Mouse (Mus musculus) hindbrain, embryonic 10.5 days (tissue): ENCODE measurements around the gene Gm49510. TPM values are rescaled to one million over a fixed set of nuclear protein-coding genes. Genes with fewer than 3 reads are reported as not detected.

Source experiments
- DNase-seq: peaks from one replicate; pipeline ENCODE4 v3.0.0-alpha.2; 2017; ENCODE audit warnings: low spot score
- H3K27ac ChIP-seq: fragments of 300-500 bp; sonication (generic); 2 replicates; pipeline ENCODE4 v1.5.1; 2016; ENCODE audit warnings: mild to moderate bottlenecking, moderate library complexity
- H3K27me3 ChIP-seq: fragments of 300-500 bp; sonication (generic); 2 replicates; pipeline ENCODE4 v1.6.1; 2016; ENCODE audit warnings: mild to moderate bottlenecking; ENCODE audit not compliant: poor library complexity, insufficient read depth, severe bottlenecking
- H3K36me3 ChIP-seq: fragments of 300-500 bp; sonication (generic); 2 replicates; pipeline ENCODE4 v1.6.1; 2016; ENCODE audit warnings: mild to moderate bottlenecking, moderate library complexity
- H3K4me1 ChIP-seq: fragments of 300-500 bp; sonication (generic); replicated peaks from 2 replicates; pipeline ENCODE4 v1.6.1; 2016; ENCODE audit warnings: mild to moderate bottlenecking
- H3K4me3 ChIP-seq: fragments of 300-500 bp; sonication (generic); 2 replicates; pipeline ENCODE4 v1.5.1; 2016; ENCODE audit warnings: mild to moderate bottlenecking, moderate library complexity
- H3K9me3 ChIP-seq: fragments of 300-500 bp; sonication (generic); 2 replicates; pipeline ENCODE4 v1.6.1; 2016; ENCODE audit warnings: mild to moderate bottlenecking, moderate library complexity
- WGBS: fragments of 180-500 bp; shearing (Covaris S2); methylation state at CpG from one replicate; pipeline ENCODE4 v1.1.7; 2016; 5-methylcytosine and 5-hydroxymethylcytosine counted together
- polyA plus RNA-seq: library from polyadenylated mRNA; unstranded; fragments of >200 nt; fragmentation: Nextera tagmentation; extraction: Ambion mirVana; gene quantifications from 2 replicates; pipeline ENCODE4 v1.2.1, GENCODE M21; 2016

The Gm49510 gene
- polyA plus RNA-seq, 1 experiment from 2014 or later: 0.38 TPM

DNA sequence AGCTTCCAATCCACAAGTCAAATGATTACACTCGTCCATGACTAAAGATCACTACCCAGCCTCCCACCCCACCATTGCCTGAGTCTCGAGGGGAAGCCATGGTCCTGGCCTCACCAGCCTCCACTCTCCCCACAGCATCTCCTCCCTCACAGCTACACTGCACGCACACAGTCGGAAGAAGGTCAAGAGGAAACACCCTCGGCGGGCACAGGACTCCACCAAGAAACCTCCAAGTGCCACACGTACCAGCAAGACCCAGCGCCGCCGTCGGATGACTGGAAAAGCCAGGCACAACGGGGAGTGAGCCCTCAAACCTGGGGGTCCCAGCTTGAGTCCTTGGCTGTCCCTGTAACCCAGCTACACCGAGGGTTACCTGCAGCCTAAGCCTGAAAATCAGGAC lies 40.9 kb downstream of the Gm49510 start:
- Histone ChIP-seq H3K27ac (no peak overlapping the region), H3K4me1 (peaks cover 29% of the 10 kb centered on the region), H3K9me3 (no peaks in the 10 kb centered on the region), H3K4me3 (no peak overlapping the region), H3K27me3 (no peaks in the 10 kb centered on the region), H3K36me3 (peaks cover 59% of the 10 kb centered on the region)
- DNase-seq: no peak
- WGBS: 94% methylated on average over 13 of the region's 13 CpGs

DNA sequence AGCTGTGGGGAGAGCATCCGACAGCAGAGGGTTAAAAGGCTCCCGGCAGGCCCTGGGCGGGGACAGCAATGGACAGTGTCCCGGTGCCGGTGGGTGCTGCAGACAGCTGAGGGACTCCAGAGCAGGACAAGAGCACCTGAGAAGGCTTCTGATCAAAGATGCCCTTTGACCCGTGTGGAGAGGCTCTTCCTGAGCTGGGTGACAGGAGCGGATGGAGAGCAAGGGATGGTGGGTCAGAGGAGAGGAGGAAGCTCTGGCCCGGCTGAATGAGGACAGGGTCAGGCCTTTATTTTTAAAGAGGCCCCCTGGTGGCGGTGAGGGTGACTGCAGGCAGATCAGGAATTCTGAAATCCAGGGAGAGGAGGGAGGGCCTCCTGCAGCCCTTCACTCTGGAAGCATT lies 43.2 kb downstream of the Gm49510 start:
- Histone ChIP-seq H3K9me3 (no peaks in the 10 kb centered on the region), H3K27ac (peak overlapping the region; percentile 84), H3K27me3 (peaks cover 13% of the 10 kb centered on the region), H3K4me3 (peak overlapping the region; percentile 45), H3K36me3 (peaks cover 44% of the 10 kb centered on the region), H3K4me1 (peaks cover 18% of the 10 kb centered on the region)
- peak; percentile 85 for DNase-seq
- 4% methylated on average over 9 of the region's 9 CpGs for WGBS

DNA sequence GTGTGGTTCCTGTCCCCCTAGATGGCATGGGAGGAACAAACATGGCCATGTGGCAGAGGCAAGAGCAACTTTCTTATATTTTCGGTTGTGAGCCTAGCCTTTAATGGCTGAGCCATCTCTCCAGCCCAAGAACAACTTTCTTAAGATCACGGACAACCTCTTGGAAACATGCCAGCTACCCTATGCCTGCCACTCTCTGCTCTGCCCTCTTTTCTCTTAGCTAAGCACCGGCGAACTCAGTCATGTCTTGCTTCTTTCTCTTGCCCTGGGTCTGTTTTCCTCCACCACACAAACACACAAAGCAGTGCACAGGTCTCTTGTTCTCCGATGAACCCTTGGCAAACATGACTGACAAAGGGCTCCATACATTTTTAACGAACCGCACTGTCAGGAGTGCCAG lies 46.8 kb downstream of the Gm49510 start:
- no peak overlapping the region for H3K27ac ChIP-seq
- DNase-seq: no peak
- H3K4me1 ChIP-seq: peaks cover 36% of the 10 kb centered on the region
- no peak overlapping the region for H3K4me3 ChIP-seq
- WGBS: 92% methylated on average over 7 of the region's 7 CpGs
- H3K27me3 ChIP-seq: peaks cover 13% of the 10 kb centered on the region
- H3K9me3 ChIP-seq: no peaks in the 10 kb centered on the region
- H3K36me3 ChIP-seq: peaks cover 14% of the 10 kb centered on the region

DNA sequence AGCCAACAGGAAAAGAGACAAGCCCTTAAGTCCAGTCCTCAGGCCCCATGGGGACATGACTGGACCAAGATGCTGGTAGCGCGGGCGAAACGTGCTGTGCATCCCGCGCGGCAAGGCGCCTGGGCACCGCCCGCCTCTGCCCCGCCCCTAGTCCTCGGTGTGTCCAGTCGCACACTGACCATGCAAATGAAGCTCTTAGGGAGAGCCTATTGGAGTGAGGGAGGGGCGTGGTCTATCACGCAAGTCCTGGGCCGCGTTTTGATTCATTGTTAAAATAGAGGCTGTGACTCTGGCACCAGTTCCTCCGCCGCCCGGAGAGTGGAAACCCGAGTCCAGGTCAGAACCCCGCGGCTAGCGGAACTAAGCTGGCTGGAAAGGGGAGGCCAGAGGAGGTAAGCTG lies 48.2 kb downstream of the Gm49510 start, which contains the start of gene Triobp:
TSS of gene Triobp (plus strand) at position 68 of the 400 bp plus-strand sequence.
- H3K27ac ChIP-seq: peak within 1 kb of the TSS; percentile 91
- H3K36me3 ChIP-seq: peaks cover 20% of the 10 kb centered on the region
- H3K4me3 ChIP-seq: peak within 1 kb of the TSS; percentile 66
- no peaks in the 10 kb centered on the region for H3K9me3 ChIP-seq
- DNase-seq: peak; percentile 92
- H3K27me3 ChIP-seq: peaks cover 13% of the 10 kb centered on the region
- H3K4me1 ChIP-seq: peaks cover 37% of the 10 kb centered on the region
- WGBS: 0% methylated on average over 24 of the region's 24 CpGs

DNA sequence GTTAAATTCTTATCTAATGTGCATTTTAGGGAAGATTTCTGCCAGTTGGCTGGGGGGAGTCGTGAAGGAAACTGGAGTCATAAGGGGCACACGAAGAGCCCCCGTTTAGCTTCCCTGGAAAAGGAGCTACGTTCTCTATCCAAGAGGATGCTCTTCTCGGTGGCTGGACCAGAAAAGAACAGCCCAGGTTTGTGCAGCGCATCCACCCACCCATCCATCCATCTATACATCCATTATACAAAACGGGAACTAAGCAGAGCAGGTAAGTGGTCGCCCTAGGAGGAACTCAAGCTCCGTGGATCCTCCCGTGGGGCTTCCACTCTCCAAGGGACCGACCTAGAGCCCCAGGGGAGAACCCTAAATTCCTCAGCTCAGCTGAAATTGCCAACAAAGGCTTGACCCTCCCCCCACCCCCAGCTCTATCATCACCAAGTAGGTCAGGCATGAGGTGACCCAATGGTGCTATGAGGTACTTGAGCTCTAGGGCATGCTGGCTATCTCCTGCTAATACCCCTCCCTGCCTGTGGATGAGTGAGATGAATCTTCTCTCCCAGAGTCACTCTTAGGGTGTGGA lies 48.8 kb downstream of the Gm49510 start:
- peak overlapping the region; percentile 66 for H3K4me3 ChIP-seq
- peaks cover 13% of the 10 kb centered on the region for H3K27me3 ChIP-seq
- H3K36me3 ChIP-seq: peaks cover 26% of the 10 kb centered on the region
- no peak for DNase-seq
- peaks cover 32% of the 10 kb centered on the region for H3K4me1 ChIP-seq
- H3K9me3 ChIP-seq: no peaks in the 10 kb centered on the region
- H3K27ac ChIP-seq: peak overlapping the region; percentile 91
- WGBS: 5% methylated on average over 11 of the region's 11 CpGs

DNA sequence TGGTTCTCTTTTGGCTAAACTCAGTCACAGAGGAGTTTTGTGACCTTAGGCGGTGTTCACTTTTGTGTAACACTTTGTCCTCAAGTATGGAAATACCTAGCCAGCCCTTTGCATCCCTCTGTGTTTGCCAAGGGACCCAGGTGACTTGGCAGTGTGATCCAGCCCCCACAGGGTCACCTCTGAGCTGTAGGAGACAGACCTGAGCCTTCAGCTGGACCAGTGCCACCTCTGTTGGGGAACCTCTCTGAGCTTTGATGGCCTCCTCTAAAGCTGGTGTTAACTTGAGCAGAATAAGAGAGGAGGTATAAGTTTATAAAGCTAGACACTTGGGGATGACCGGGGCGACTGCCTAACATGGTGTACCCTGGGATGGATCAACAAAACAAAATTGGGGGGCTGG lies 49.4 kb downstream of the Gm49510 start:
- peak overlapping the region; percentile 91; the same call in 1 of the 2 replicates for H3K27ac ChIP-seq
- peak overlapping the region; percentile 66; the same call in 1 of the 2 replicates for H3K4me3 ChIP-seq
- H3K9me3 ChIP-seq: no peaks in the 10 kb centered on the region
- peaks cover 13% of the 10 kb centered on the region for H3K27me3 ChIP-seq
- WGBS: 97% methylated on average over 3 of the region's 3 CpGs
- peaks cover 33% of the 10 kb centered on the region for H3K36me3 ChIP-seq
- DNase-seq: no peak
- H3K4me1 ChIP-seq: peaks cover 31% of the 10 kb centered on the region

DNA sequence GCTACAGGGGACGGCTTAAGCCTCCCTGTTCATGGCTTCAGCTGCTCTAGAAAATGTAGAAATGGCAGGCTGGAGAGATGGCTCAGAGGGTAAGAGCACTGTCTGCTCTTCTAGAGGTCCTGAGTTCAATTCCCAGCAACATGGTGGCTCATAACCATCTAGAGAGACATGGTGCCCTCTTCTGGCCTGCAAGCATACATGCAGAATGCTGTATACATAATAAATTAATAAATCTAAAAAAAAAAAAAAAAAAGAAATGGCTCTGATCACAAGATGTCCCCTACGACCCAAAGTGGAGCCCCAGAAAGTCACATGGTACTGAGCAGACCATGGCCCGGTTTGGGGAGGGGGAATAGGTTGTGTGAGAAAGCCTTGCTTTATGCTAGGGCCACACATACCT lies 56.2 kb downstream of the Gm49510 start:
- no peaks in the 10 kb centered on the region for H3K9me3 ChIP-seq
- H3K36me3 ChIP-seq: peaks cover 84% of the 10 kb centered on the region
- 73% methylated on average over 3 of the region's 3 CpGs for WGBS
- H3K27ac ChIP-seq: no peak overlapping the region
- no peak overlapping the region for H3K4me3 ChIP-seq
- DNase-seq: no peak
- H3K27me3 ChIP-seq: no peaks in the 10 kb centered on the region
- peaks cover 21% of the 10 kb centered on the region for H3K4me1 ChIP-seq

DNA sequence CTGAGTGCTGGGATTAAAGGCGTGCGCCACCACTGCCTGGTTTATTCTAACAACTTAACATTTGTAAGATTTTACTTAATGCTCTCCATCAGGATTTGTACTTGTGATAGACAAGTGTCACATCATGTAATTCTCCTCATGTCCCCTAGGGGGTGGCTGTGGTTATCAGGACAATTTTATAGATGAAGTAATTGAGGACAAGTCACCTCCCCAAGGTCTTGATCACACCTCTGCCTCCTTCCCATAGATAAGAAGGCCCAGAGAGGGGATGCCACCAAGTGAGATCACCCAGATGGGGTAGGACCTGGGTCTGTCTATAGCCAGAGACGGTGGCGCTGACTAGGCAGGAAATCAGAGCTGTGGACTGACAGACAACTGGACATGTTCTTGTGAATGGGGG lies 56.9 kb downstream of the Gm49510 start:
- Histone ChIP-seq H3K27me3 (no peaks in the 10 kb centered on the region), H3K9me3 (no peaks in the 10 kb centered on the region), H3K36me3 (peaks cover 84% of the 10 kb centered on the region), H3K4me1 (peaks cover 21% of the 10 kb centered on the region), H3K4me3 (no peak overlapping the region), H3K27ac (no peak overlapping the region)
- 85% methylated on average over 4 of the region's 4 CpGs for WGBS
- DNase-seq: no peak

DNA sequence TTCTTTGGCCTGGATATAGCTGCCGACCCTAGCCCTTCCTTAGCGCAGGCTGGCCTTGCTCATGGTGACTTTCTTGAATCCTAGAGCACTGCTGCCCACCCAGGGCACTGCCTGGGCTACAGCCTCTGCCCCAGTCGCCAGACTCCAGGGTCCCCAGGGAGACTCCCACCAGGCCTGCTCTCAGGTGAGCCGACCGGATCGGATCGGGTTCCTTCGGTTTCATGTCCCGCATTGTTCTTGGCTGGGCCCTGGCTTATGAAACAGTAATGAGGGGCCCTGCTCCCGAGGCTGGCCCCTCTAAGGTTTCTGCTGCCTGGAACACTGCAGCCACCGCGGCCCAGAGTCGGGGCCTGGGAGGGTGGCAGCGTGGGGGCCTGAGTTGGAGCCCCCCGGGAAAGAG lies 57.6 kb downstream of the Gm49510 start:
- no peaks in the 10 kb centered on the region for H3K9me3 ChIP-seq
- DNase-seq: no peak
- H3K27ac ChIP-seq: peak overlapping the region; percentile 67
- no peaks in the 10 kb centered on the region for H3K27me3 ChIP-seq
- H3K36me3 ChIP-seq: peaks cover 84% of the 10 kb centered on the region
- 71% methylated on average over 15 of the region's 15 CpGs for WGBS
- H3K4me3 ChIP-seq: no peak overlapping the region
- H3K4me1 ChIP-seq: peaks cover 21% of the 10 kb centered on the region

DNA sequence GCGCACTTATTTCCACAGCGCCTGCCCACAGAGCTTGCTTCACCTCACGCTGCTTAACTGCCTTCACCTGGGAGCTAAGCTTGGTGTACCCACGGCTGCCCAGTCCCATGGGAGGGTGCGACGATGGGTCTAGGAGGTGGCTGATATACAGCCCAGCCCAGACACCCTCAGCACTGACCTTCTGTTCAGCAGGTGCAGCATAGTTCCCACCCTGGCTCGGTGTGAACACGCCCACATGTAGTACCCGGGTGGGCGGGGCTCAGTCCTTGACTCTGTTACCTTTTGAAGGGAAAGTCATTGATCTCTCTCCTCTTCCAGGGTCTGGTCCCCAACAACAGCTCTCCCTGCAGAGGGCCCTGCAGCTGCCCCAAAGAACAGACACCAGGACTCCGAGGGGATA lies 60.1 kb downstream of the Gm49510 start:
- H3K9me3 ChIP-seq: no peaks in the 10 kb centered on the region
- H3K36me3 ChIP-seq: peaks cover 79% of the 10 kb centered on the region
- no peak overlapping the region for H3K27ac ChIP-seq
- 89% methylated on average over 11 of the region's 11 CpGs for WGBS
- H3K4me1 ChIP-seq: peaks cover 28% of the 10 kb centered on the region
- no peak for DNase-seq
- H3K27me3 ChIP-seq: no peaks in the 10 kb centered on the region
- no peak overlapping the region for H3K4me3 ChIP-seq

DNA sequence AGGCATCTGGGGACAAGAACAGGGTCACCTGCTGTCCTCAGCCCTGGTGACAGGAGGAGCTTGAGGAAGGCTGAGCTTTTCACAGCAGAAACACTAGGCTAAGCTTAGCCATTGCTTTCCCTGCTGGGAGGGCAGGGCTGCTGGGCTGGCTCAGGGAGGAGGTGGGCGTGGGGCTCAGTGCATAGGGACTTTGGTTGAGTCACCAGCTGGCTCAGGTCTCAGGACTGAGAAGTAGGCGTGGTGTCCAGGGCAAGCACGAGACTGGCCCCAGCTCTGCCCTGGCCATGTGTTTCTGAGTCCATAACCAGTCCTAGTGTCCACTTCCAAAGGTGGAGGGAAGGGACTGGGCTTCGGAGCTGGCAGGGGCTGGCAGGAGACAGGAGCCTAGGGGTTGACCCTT lies 60.6 kb downstream of the Gm49510 start:
- no peak for DNase-seq
- peaks cover 80% of the 10 kb centered on the region for H3K36me3 ChIP-seq
- H3K27ac ChIP-seq: no peak overlapping the region
- H3K4me3 ChIP-seq: no peak overlapping the region
- peaks cover 28% of the 10 kb centered on the region for H3K4me1 ChIP-seq
- no peaks in the 10 kb centered on the region for H3K9me3 ChIP-seq
- H3K27me3 ChIP-seq: no peaks in the 10 kb centered on the region
- WGBS: 82% methylated on average over 4 of the region's 4 CpGs

DNA sequence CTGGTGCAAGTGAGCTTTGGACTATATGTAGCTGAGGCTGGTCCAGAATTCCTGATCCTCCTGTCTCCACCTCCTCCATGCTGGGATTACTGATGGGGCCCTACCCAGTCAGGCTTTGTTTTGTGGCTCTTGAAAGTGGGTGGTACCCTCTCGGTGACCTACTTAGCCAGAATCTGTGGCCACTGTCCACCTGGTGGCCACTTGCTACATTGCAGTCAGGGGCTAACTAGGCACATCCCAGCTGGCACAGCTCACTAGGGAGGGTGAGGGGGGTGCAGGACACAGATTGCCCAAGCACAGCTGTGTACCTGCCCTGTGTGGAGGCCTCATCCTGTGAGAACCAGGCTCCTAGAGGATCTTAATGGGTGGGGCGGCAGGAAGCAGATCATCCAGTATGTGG lies 63.4 kb downstream of the Gm49510 start:
- H3K27ac ChIP-seq: peak overlapping the region; percentile 54; the same call in 1 of the 2 replicates
- WGBS: 26% methylated on average over 2 of the region's 2 CpGs
- no peak overlapping the region for H3K4me3 ChIP-seq
- DNase-seq: peak; percentile 69
- H3K4me1 ChIP-seq: peaks cover 16% of the 10 kb centered on the region
- peaks cover 94% of the 10 kb centered on the region for H3K36me3 ChIP-seq
- no peaks in the 10 kb centered on the region for H3K9me3 ChIP-seq
- H3K27me3 ChIP-seq: no peaks in the 10 kb centered on the region
